Mouse (Mus musculus) midbrain, postnatal 0 days (tissue): Measurements from ENCODE around the gene Cox8a. TPM values are rescaled to one million over a fixed set of nuclear protein-coding genes. Genes with fewer than 3 reads are reported as not detected.
A peak's percentile ranks its signal among the peaks of the same experiment; 100 is the strongest.

Source experiments
- ATAC-seq: fragments of 200-750 bp; cut with Nextera tagmentation; 2 replicates; pipeline ENCODE4 v1.8.0; 2017; ENCODE audit warnings: moderate number of reproducible peaks, mild to moderate bottlenecking, moderate TSS enrichment, moderate library complexity; ENCODE audit not compliant: low FRiP score
- DNase-seq: peaks from one replicate; pipeline ENCODE4 v3.0.0-alpha.2; 2015; ENCODE audit warnings: low spot score
- H3K27ac ChIP-seq: fragments of 300-500 bp; sonication (generic); 2 replicates; pipeline ENCODE4 v1.5.1; 2014; ENCODE audit warnings: low read depth, mild to moderate bottlenecking, low read length, mixed read lengths
- H3K27me3 ChIP-seq: fragments of 300-500 bp; sonication (generic); 2 replicates; pipeline ENCODE4 v1.6.1; 2014; ENCODE audit warnings: low read length, control low read depth, mixed read lengths; ENCODE audit not compliant: insufficient read depth
- H3K36me3 ChIP-seq: fragments of 300-500 bp; sonication (generic); 2 replicates; pipeline ENCODE4 v1.6.1; 2014; ENCODE audit warnings: low read length, control low read depth, mixed read lengths; ENCODE audit not compliant: insufficient read depth
- H3K4me1 ChIP-seq: fragments of 300-500 bp; sonication (generic); 2 replicates; pipeline ENCODE4 v1.6.1; 2014; ENCODE audit warnings: mild to moderate bottlenecking, control low read depth, antibody characterized with exemption, low read length, mixed read lengths; ENCODE audit not compliant: insufficient read depth
- H3K4me2 ChIP-seq: fragments of 300-500 bp; sonication (generic); 2 replicates; pipeline ENCODE4 v1.6.1; 2014; ENCODE audit warnings: low read depth, mild to moderate bottlenecking, low read length, mixed read lengths; ENCODE audit not compliant: poor library complexity, severe bottlenecking
- H3K4me3 ChIP-seq: fragments of 300-500 bp; sonication (generic); 2 replicates; pipeline ENCODE4 v1.5.1; 2014; ENCODE audit warnings: low read depth, mild to moderate bottlenecking, low read length, moderate library complexity
- H3K9ac ChIP-seq: fragments of 300-500 bp; sonication (generic); replicated peaks from 2 replicates; pipeline ENCODE4 v1.6.1; 2014; ENCODE audit warnings: mild to moderate bottlenecking, low read length, moderate library complexity, mixed read lengths; ENCODE audit not compliant: poor library complexity, severe bottlenecking
- H3K9me3 ChIP-seq: fragments of 300-500 bp; sonication (generic); 2 replicates; pipeline ENCODE4 v1.6.1; 2016; ENCODE audit warnings: low read length, control low read depth
- CTCF ChIP-seq: IDR thresholded peaks from 2 replicates; pipeline ENCODE4 v1.5.1; 2016; ENCODE audit warnings: antibody characterized with exemption, mild to moderate bottlenecking
- WGBS: fragments of 180-500 bp; shearing (Covaris S2); extraction: QIAGEN DNeasy Blood & Tissue Kit; methylation state at CpG from one replicate; pipeline ENCODE4 v1.1.7; 2014; 5-methylcytosine and 5-hydroxymethylcytosine counted together
- polyA plus RNA-seq: library from polyadenylated mRNA; unstranded; fragments of >200 nt; fragmentation: Nextera tagmentation; extraction: Ambion mirVana; gene quantifications from 2 replicates; pipeline ENCODE4 v1.2.1, GENCODE M21; 2015
- total RNA-seq: library from RNA; depleted of rRNA; stranded (reverse); fragments of >200 nt; gene quantifications from 2 replicates; pipeline ENCODE4 v1.2.3, GENCODE M21; 2014

Gene Cox8a
- total and polyA plus RNA-seq, 2 experiments from 2014 or later: 1,471 to 1,645 TPM

GRCm38 (mm10) chr19:7187157-7187556, 30.3 kb downstream of the Cox8a start:
- DNase-seq: no peak
- no peak for TF ChIP-seq CTCF
- 65% methylated on average over 5 of the region's 5 CpGs for WGBS
- ATAC-seq: no peak
- Histone ChIP-seq H3K9ac (no peak overlapping the region), H3K36me3 (no peaks in the 10 kb centered on the region), H3K4me1 (peaks cover 4% of the 10 kb centered on the region; the same call in 1 of the 2 replicates), H3K9me3 (no peaks in the 10 kb centered on the region), H3K27me3 (0 out of 2 replicates have a peak, but pooled peaks cover 3% of the 10 kb centered on the region), H3K4me3 (no peak overlapping the region), H3K27ac (no peak overlapping the region), H3K4me2 (no peak overlapping the region)

DNA sequence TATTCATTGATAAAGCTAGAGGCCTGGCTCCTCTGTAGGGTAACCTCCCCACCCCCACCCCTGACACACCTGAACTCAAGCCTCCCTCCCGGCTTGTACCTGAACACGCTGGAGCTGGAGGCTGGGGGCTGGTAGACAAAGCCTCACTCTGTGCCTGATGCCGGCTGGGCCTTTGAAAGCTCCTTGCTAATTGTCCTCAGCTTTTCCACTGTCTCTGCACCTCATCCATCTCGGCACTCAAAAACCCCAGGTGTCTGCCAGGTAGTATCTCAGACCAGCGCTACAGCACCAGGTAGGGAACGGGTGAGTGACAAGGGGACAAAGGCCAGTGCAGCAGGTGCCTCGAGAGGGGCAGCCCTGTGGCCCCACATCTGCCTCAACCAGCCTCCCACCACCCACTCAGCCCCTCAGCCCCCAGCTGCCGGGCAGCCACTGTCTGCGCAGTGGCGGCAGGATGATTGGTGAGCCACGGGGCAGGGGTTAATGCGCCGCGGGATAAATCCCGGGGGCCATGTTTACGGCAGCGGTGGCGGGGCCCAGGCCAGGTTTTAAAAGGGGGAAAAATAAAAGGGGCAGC, 31.6 kb downstream of the Cox8a start:
- TF ChIP-seq CTCF: no peak
- Histone ChIP-seq H3K9ac (0 out of 2 replicates have a peak overlapping the region, but pooled peaks have one; percentile 42), H3K4me3 (no peak overlapping the region), H3K27me3 (0 out of 2 replicates have a peak, but pooled peaks cover 3% of the 10 kb centered on the region), H3K4me1 (peaks cover 7% of the 10 kb centered on the region; the same call in 1 of the 2 replicates), H3K36me3 (no peaks in the 10 kb centered on the region), H3K27ac (no peak overlapping the region), H3K4me2 (no peak overlapping the region), H3K9me3 (no peaks in the 10 kb centered on the region)
- DNase-seq (no peak), ATAC-seq (no peak)
- WGBS: 17% methylated on average over 18 of the region's 18 CpGs

GRCm38 (mm10) chr19:7185059-7185458, 32.4 kb downstream of the Cox8a start:
- ATAC-seq: no peak
- WGBS: 37% methylated on average over 4 of the region's 4 CpGs
- no peak for DNase-seq
- H3K27ac ChIP-seq: no peak overlapping the region
- peaks cover 7% of the 10 kb centered on the region; the same call in 1 of the 2 replicates for H3K4me1 ChIP-seq
- H3K36me3 ChIP-seq: no peaks in the 10 kb centered on the region
- no peak overlapping the region for H3K4me2 ChIP-seq
- H3K9me3 ChIP-seq: no peaks in the 10 kb centered on the region
- no peak overlapping the region for H3K4me3 ChIP-seq
- no peak overlapping the region for H3K9ac ChIP-seq
- no peak for TF ChIP-seq CTCF
- H3K27me3 ChIP-seq: 0 out of 2 replicates have a peak, but pooled peaks cover 3% of the 10 kb centered on the region

DNA sequence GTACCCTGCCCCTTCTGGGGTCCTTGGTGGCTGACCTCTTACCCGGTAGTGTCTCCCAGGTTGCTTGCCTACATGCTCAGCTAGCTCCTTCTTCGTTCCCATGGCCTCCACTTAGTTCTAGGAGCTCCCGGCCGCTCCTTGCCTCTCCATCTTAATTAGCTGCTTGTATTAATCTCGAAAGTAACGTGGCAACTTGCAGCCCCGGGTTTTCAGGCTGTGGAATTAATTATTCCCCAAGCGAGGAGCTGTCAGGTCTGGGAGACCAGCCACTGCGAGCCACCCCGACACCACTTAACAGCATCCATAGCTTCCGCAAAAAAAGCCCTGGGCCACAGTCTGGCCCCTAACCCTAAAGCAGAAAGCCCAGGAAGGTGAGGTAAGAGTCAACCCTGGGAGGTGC, 34.0 kb downstream of the Cox8a start:
- Histone ChIP-seq H3K27ac (no peak overlapping the region), H3K4me2 (no peak overlapping the region), H3K4me3 (no peak overlapping the region), H3K27me3 (0 out of 2 replicates have a peak, but pooled peaks cover 3% of the 10 kb centered on the region), H3K36me3 (no peaks in the 10 kb centered on the region), H3K9me3 (no peaks in the 10 kb centered on the region), H3K4me1 (peaks cover 7% of the 10 kb centered on the region; the same call in 1 of the 2 replicates), H3K9ac (no peak overlapping the region)
- no peak for ATAC-seq
- DNase-seq: no peak
- TF ChIP-seq CTCF: no peak
- 30% methylated on average over 11 of the region's 11 CpGs for WGBS

DNA sequence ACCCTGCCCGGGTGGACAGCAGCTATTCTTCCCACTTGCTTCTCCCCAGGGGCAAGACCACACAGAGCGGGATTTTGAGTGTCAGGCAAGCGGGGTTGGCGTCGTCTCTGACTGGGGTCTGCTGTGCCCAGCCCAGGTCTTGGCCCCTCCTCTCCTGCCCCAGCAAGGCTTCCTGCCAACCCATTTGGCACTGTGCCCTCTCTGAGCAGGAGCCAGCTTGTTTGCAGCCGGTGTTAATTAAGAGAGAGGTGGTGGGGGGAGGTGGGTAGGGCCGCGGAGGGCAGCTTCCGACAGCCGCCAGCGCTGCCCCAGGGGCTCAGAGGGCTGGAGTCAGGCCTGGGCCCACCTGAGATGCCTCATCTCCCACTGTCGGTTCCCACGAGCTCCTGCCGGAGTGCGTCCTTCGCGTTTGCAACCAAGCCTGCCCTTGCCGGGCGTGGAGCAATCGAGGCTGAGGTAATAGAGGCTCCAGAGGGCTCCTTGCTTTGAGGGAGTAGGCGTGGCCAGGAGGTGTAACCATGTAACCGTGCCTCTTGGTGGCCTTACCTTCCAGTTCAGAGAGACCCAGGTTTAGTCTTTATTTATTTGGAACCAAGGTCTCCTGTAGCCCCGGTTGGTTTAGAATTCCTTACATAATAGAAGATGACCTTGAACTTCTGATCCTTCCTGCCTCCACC, 35.0 kb downstream of the Cox8a start:
- no peak overlapping the region for H3K27ac ChIP-seq
- H3K27me3 ChIP-seq: 0 out of 2 replicates have a peak, but pooled peaks cover 3% of the 10 kb centered on the region
- H3K4me3 ChIP-seq: no peak overlapping the region
- peak; percentile 74 for ATAC-seq
- H3K9me3 ChIP-seq: no peaks in the 10 kb centered on the region
- peak; percentile 92 for DNase-seq
- H3K4me1 ChIP-seq: peaks cover 7% of the 10 kb centered on the region; the same call in 1 of the 2 replicates
- peak overlapping the region; percentile 12; the same call in 1 of the 2 replicates for H3K4me2 ChIP-seq
- TF ChIP-seq CTCF: no peak
- H3K36me3 ChIP-seq: no peaks in the 10 kb centered on the region
- WGBS: 11% methylated on average over 23 of the region's 23 CpGs
- no peak overlapping the region for H3K9ac ChIP-seq

GRCm38 (mm10) chr19:7181496-7181895, 35.9 kb downstream of the Cox8a start:
- H3K27me3 ChIP-seq: 0 out of 2 replicates have a peak, but pooled peaks cover 3% of the 10 kb centered on the region
- no peak overlapping the region for H3K4me2 ChIP-seq
- no peak for TF ChIP-seq CTCF
- no peaks in the 10 kb centered on the region for H3K36me3 ChIP-seq
- DNase-seq: no peak
- no peaks in the 10 kb centered on the region for H3K9me3 ChIP-seq
- no peak overlapping the region for H3K4me3 ChIP-seq
- peaks cover 7% of the 10 kb centered on the region; the same call in 1 of the 2 replicates for H3K4me1 ChIP-seq
- H3K27ac ChIP-seq: no peak overlapping the region
- ATAC-seq: no peak
- 48% methylated on average over 7 of the region's 7 CpGs for WGBS
- H3K9ac ChIP-seq: no peak overlapping the region
